Mouse (Mus musculus) kidney, adult 2 months (tissue): ENCODE measurements around the gene Gm49027.

ENCODE experiments used
- CTCF ChIP-seq: fragments of 200-500 bp; conservative IDR thresholded peaks from 2 replicates; pipeline ENCODE4 v1.5.1; 2011; ENCODE audit warnings: low read depth, mild to moderate bottlenecking, control low read depth, low read length, moderate library complexity, mixed read lengths; ENCODE audit not compliant: insufficient read depth, insufficient read length
- POLR2A ChIP-seq: fragments of 200-500 bp; IDR thresholded peaks from one replicate; pipeline ENCODE4 v1.6.1; 2011; ENCODE audit warnings: low read depth, low read length, control low read depth

DNA sequence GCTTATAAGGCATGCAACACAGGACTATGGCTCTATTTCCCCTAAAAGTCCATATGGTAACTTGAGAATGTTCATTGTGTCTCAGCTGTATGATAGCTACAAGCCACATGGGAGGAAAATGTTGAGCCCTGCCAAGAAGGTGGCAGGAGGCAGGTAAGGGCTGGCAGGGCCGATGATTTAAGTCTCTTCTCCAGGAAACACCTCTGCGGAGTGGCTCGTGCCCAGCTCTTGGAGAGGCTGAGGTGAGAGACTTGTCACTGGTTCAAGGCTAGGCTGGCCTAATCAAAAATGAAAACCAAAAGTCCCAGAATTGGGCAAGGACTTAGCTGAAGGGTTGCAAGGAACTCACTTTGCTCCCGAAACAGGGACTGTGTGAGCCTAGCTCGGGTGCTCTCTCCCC lies 15.1 kb downstream of the Gm49027 start, which contains the start of gene B3gnt4:
- TF ChIP-seq POLR2A (no peak), CTCF (no peak)
